ENCODE assay signal across 22 mouse cellular contexts in genomic region chr14:122074360-122074759, GRCm38 (mm10). TPM values are rescaled to one million over a fixed set of nuclear protein-coding genes. Genes with fewer than 3 reads are reported as not detected.
A peak's percentile ranks its signal among the peaks of the same experiment; 100 is the strongest.
DNase-seq lines count a peak whose midpoint lies in the region; ATAC-seq and TF ChIP-seq lines count a peak whose summit lies in the region.
"Had no signal": no experiment of that assay in that cellular context is flagged by ENCODE, and none has a peak within 500 bp of the region (broad histone marks: within the 10 kb centered on the region; RNA-seq: fewer than 3 reads in every experiment).

No protein-coding gene starts in this region.

- peak overlapping the region; percentile 45; the same call in 1 of the 2 replicates for H3K4me3 ChIP-seq in gastrocnemius, adult 2 months
- H3K4me3 ChIP-seq in myocyte: no peak overlapping the region
- no peak overlapping the region for H3K4me3 ChIP-seq in midbrain, embryonic 11.5 days (ENCODE audit: low read depth, low read length)
- H3K4me3 ChIP-seq: embryonic facial prominence, embryonic 15.5 days; forebrain, embryonic 10.5 days; megakaryocyte, embryonic 14.5 days; neural tube, embryonic 12.5 days had no signal

- no peaks in the 10 kb centered on the region for H3K36me3 ChIP-seq in myocyte (ENCODE audit: control insufficient read depth, insufficient read depth)
- H3K36me3 ChIP-seq in midbrain, embryonic 11.5 days (ENCODE audit: control insufficient read depth, insufficient read depth, low read length): no peaks in the 10 kb centered on the region
- H3K36me3 ChIP-seq: embryonic facial prominence, embryonic 15.5 days; forebrain, embryonic 10.5 days; neural tube, embryonic 12.5 days had no signal

- peak overlapping the region; percentile 30 for H3K4me2 ChIP-seq in myocyte (ENCODE audit: low read depth)
- H3K4me2 ChIP-seq in midbrain, embryonic 11.5 days: no peak overlapping the region
- H3K4me2 ChIP-seq: embryonic facial prominence, embryonic 15.5 days; neural tube, embryonic 12.5 days had no signal

- peak overlapping the region; percentile 78 for H3K27ac ChIP-seq in gastrocnemius, adult 2 months
- no peak overlapping the region for H3K27ac ChIP-seq in midbrain, embryonic 11.5 days (ENCODE audit: low read depth, low read length)
- H3K27ac ChIP-seq: embryonic facial prominence, embryonic 15.5 days; forebrain, embryonic 10.5 days; neural tube, embryonic 12.5 days had no signal

- H3ac ChIP-seq in myocyte (ENCODE audit: control insufficient read depth, insufficient read length): no peak overlapping the region

- DNase-seq in gastrocnemius, adult 2 months: peak; percentile 40
- no peak for DNase-seq in gastrocnemius, postnatal 14 days
- DNase-seq in layer of hippocampus, postnatal 10 days (ENCODE audit: low spot score in 2 of 2): peak; percentile 22 to 43
- DNase-seq in layer of hippocampus, postnatal 25 days (ENCODE audit: extremely low spot score in 1 of 2, low spot score in 1 of 2): no peak
- DNase-seq in ovary, adult 18-20 months (ENCODE audit: low spot score): peak; percentile 31
- no peak for DNase-seq in ovary, postnatal 14 days (ENCODE audit: low spot score)
- no peak for DNase-seq in midbrain, embryonic 11.5 days (ENCODE audit: low spot score, missing footprints)
- DNase-seq: adrenal gland, postnatal 25 days; cerebellum, adult 8-10 months; kidney, adult 2 months; kidney, postnatal 25 days; thymus, adult 2 months had no signal

- H3K9ac ChIP-seq in midbrain, embryonic 11.5 days (ENCODE audit: low read length): no peak overlapping the region
- H3K9ac ChIP-seq: embryonic facial prominence, embryonic 15.5 days; neural tube, embryonic 12.5 days had no signal

- no peaks in the 10 kb centered on the region for H3K9me3 ChIP-seq in midbrain, embryonic 11.5 days (ENCODE audit: control insufficient read depth, low read length)
- H3K9me3 ChIP-seq: embryonic facial prominence, embryonic 15.5 days; forebrain, embryonic 10.5 days; megakaryocyte, embryonic 14.5 days; neural tube, embryonic 12.5 days had no signal

- intact Hi-C loops in gastrocnemius, adult 2 months (cut with DNase I): no loop called here
- intact Hi-C loops in gastrocnemius, postnatal 14 days (cut with DNase I; ENCODE audit: low total_unique reads): no loop called here

- no peaks in the 10 kb centered on the region for H3K4me1 ChIP-seq in midbrain, embryonic 11.5 days (ENCODE audit: control insufficient read depth, insufficient read depth, low read length)
- H3K4me1 ChIP-seq: embryonic facial prominence, embryonic 15.5 days; neural tube, embryonic 12.5 days had no signal

- H3K27me3 ChIP-seq in myocyte (ENCODE audit: control insufficient read depth, insufficient read depth, insufficient read length): peaks cover 6% of the 10 kb centered on the region
- no peaks in the 10 kb centered on the region for H3K27me3 ChIP-seq in midbrain, embryonic 11.5 days (ENCODE audit: control insufficient read depth, insufficient read depth, low read length)
- H3K27me3 ChIP-seq: embryonic facial prominence, embryonic 15.5 days; neural tube, embryonic 12.5 days had no signal

- TF ChIP-seq CTCF in gastrocnemius, adult 2 months (IDR thresholded peaks at IDR 0.05): no peak

- ATAC-seq in midbrain, embryonic 11.5 days (ENCODE audit: low FRiP score): no peak

- TF ChIP-seq POLR2A in myocyte (IDR thresholded peaks at IDR 0.05; ENCODE audit: insufficient read length, low read depth): no peak

- H3K79me2 ChIP-seq in myocyte (ENCODE audit: control insufficient read depth, insufficient read depth): no peaks in the 10 kb centered on the region

- WGBS in midbrain, embryonic 11.5 days: 86% methylated on average over 10 of the region's 10 CpGs

TF ChIP-seq in myocyte, 11 proteins besides CTCF, POLR2A, EP300 and RAD21:
- no peak for TF ChIP-seq E2F4 (IDR thresholded peaks at IDR 0.05; ENCODE audit: insufficient read depth)
- TF ChIP-seq MYOD1 (IDR thresholded peaks at IDR 0.05; ENCODE audit: control insufficient read depth in 1 of 3, insufficient read length in 2 of 3, low read depth in 2 of 3): no peak
- TF ChIP-seq MAX (IDR thresholded peaks at IDR 0.05; ENCODE audit: low read depth): no peak
- TF ChIP-seq REST (IDR thresholded peaks at IDR 0.05; ENCODE audit: insufficient read depth, insufficient read length): no peak
- TF ChIP-seq TCF12 (IDR thresholded peaks at IDR 0.05; ENCODE audit: insufficient read depth, poor library complexity, severe bottlenecking): no peak
- no peak for TF ChIP-seq TCF3 (IDR thresholded peaks at IDR 0.05; ENCODE audit: insufficient read length, low read depth)
- no peak for TF ChIP-seq POLR2AphosphoS2 (IDR thresholded peaks at IDR 0.05; ENCODE audit: insufficient read length, low read depth)
- TF ChIP-seq SRF (IDR thresholded peaks at IDR 0.05; ENCODE audit: control insufficient read depth, insufficient read length, low read depth): no peak
- TF ChIP-seq MYOG (IDR thresholded peaks at IDR 0.05; ENCODE audit: control insufficient read depth in 1 of 3, insufficient read depth in 1 of 3, insufficient read length in 2 of 3, low read depth in 2 of 3): no peak
- TF ChIP-seq USF1 (IDR thresholded peaks at IDR 0.05; ENCODE audit: low read depth): no peak
- no peak for TF ChIP-seq CEBPB (IDR thresholded peaks at IDR 0.05; ENCODE audit: insufficient read depth, poor library complexity, severe bottlenecking)

RNA-seq across cellular contexts. Expression of gene Tm9sf2, which starts 32.5 kb away (rescaled TPM):
- 10 to 100 TPM; 66.1 to 71.7 TPM for total RNA-seq in gastrocnemius, adult 2 months (2021)
- 10 to 100 TPM; 63.2 to 64.1 TPM for total RNA-seq in gastrocnemius, postnatal 14 days (2021)
- total RNA-seq in layer of hippocampus, postnatal 10 days (2021): 10 to 100 TPM; 78.5 to 89.9 TPM
- total RNA-seq in layer of hippocampus, postnatal 25 days (2021): 100 to 1,000 TPM in 1 of 2 experiments, 10 to 100 TPM in 1; 97.4 to 112 TPM
- 64.1 TPM for polyA plus RNA-seq in myocyte (2012; fragmentation: generic; extraction: Trizol)
- polyA plus RNA-seq in midbrain, embryonic 11.5 days (2014; fragmentation: Nextera tagmentation; extraction: Ambion mirVana): 135 and 153 TPM in 2 replicates

RNA-seq across cellular contexts. Expression of gene Timm8a2, which starts 39.9 kb away (rescaled TPM):
- total RNA-seq in gastrocnemius, adult 2 months (2021): not detected
- total RNA-seq in gastrocnemius, postnatal 14 days (2021): not detected
- not detected for total RNA-seq in layer of hippocampus, postnatal 10 days (2021)
- under 1 TPM in 1 of 2 experiments, not detected in 1; 0.56 TPM for total RNA-seq in layer of hippocampus, postnatal 25 days (2021)
- not detected for polyA plus RNA-seq in myocyte (2012; fragmentation: generic; extraction: Trizol)
- 0.18 TPM in 1 of 2 replicates, not detected in the other for polyA plus RNA-seq in midbrain, embryonic 11.5 days (2014; fragmentation: Nextera tagmentation; extraction: Ambion mirVana)
- total RNA-seq: adrenal gland, postnatal 25 days; granulocyte monocyte progenitor cell, adult 5-6 weeks; heart, postnatal 36 days had no signal
- polyA plus RNA-seq: embryonic facial prominence, embryonic 15.5 days; forebrain, embryonic 10.5 days; frontal cortex, adult 2 months; kidney, adult 2 months; liver, embryonic 16.5 days; neural tube, embryonic 12.5 days; urinary bladder, adult 2 months had no signal

Comparison
In these comparisons a context has a peak if more than half of its experiments do, and no peak if none do; other contexts are left out.
1. DNase-seq: peak in gastrocnemius, adult 2 months (single experiment), layer of hippocampus, postnatal 10 days (2 of 2) and ovary, adult 18-20 months (single experiment); none in gastrocnemius, postnatal 14 days (single experiment), layer of hippocampus, postnatal 25 days (0 of 2), ovary, postnatal 14 days (single experiment) and midbrain, embryonic 11.5 days (single experiment).